Mouse (Mus musculus) MN1 (cell line): ENCODE data around the gene Ugt1a7c.
"Not testable (repeated sequence)": the region's sequence is repeated elsewhere in the genome, so short reads cannot be mapped to it uniquely, and the experiment has no call there.

Experiments
- DNase-seq: peaks from one replicate; pipeline ENCODE4 v3.0.0-alpha.2; 2016; ENCODE audit warnings: low spot score

The Ugt1a7c gene

DNA sequence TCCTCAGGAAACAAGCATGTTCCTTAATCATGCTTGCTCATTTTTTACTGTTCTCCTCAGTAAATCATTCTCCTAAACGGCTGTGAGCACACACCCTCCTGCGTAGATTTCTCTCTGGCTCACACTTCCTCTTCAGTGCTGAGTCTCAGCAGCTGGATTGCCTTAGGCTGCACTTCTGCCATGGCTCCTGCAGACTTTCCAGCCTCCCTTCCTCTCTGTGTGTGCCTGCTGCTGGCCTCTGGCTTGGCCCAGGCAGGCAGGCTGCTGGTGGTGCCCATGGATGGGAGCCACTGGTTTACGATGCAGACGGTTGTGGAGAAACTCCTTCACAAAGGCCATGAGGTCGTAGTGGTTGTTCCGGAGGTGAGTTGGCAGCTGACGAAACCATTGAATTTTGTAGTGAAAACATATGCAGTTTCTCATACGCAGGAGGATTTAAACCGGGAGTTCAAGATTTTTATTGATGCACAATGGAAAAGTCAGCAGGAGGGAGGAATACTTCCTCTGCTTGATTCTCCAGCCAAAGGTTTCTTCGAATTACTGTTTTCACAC lies at the start of gene Ugt1a7c:
TSS of gene Ugt1a7c (plus strand) at position 122 of the 552 bp plus-strand sequence.
- no peak for DNase-seq

DNA sequence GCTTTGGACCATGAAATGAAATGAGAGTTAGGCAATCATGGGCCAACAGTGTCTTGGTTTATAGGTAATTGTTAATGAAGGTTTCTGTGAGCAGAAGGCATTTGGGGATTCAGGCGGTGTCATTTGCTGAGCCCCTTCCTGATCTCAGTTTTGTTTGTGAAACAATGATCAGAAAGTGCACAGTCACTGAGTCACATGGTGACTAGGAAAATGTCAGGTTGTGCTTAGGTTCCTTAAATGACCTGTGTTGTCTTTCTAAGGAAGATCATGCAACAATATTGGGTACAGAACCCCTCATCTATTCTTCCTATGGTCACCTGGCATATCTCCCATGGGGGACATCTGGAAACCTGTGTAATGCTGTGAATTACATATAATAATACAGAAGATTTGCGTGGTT lies 47.5 kb upstream of the Ugt1a7c start:
- DNase-seq, result not testable (repeated sequence)

- no peak for DNase-seq
Measured at GRCm38 (mm10) chr1:88055088-88055487, 39.8 kb upstream of the Ugt1a7c start, which contains the start of gene Ugt1a10. Gene Ugt1a10 (plus strand): TSS chr1:88055388.

- DNase-seq, result not testable (repeated sequence)
Measured at GRCm38 (mm10) chr1:88066472-88067102, 28.3 kb upstream of the Ugt1a7c start.

- no peak for DNase-seq
Measured at GRCm38 (mm10) chr1:88070495-88070894, 24.4 kb upstream of the Ugt1a7c start, which contains the start of gene Ugt1a9. Gene Ugt1a9 (plus strand): TSS chr1:88070800.

DNA sequence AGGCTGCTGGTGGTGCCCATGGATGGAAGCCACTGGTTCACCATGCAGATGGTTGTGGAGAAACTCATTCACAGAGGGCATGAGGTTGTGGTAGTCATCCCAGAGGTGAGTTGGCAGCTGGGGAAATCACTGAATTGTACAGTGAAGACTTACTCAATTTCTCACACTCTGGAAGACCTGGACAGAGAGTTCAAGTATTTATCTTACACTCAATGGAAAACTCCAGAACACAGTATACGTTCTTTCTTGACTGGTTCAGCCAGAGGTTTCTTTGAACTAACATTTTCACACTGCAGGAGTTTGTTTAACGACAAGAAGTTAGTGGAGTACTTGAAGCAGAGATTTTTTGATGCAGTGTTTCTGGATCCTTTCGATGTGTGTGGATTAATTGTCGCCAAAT lies 24.0 kb upstream of the Ugt1a7c start:
- no peak for DNase-seq

DNA sequence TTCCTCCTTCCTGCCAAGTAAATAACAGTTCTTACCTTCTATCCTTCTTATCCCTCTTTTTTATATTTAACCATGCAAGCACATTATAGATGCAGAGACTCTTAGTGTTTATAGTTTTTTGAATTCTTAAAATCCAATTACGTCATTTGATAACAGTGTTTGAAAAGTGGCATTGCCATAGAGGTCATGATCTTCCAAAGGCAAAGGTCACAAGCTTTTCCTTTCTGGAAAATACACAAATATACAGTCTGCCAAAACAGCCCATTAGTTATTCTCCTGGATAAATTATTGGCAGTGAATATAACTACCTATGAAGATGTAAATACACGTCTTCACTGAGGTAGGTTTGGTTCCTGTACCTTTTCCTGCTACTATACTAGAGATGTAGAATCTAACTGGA lies 20.4 kb upstream of the Ugt1a7c start:
- no peak for DNase-seq

DNA sequence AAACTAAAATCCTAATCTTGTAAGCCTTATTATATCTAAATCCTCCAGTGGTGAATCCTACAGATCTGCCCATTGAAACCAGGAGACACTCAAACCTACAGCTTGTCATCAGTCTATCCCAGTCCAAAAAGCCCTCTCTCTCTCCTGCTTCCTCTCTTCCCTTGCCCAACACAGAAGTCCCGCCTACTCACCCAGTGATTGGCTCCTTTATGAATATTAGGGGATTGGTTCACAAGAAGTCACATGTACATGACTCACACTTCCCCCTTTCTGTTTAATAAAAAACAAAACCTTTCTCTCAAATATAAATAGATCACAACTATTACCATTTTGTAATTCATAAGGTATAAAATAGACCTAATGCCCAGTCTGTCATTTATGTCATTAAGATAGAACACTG lies 17.7 kb upstream of the Ugt1a7c start:
- DNase-seq, result no peak

- DNase-seq, result no peak
Measured at GRCm38 (mm10) chr1:88081670-88082069, 13.2 kb upstream of the Ugt1a7c start.

DNA sequence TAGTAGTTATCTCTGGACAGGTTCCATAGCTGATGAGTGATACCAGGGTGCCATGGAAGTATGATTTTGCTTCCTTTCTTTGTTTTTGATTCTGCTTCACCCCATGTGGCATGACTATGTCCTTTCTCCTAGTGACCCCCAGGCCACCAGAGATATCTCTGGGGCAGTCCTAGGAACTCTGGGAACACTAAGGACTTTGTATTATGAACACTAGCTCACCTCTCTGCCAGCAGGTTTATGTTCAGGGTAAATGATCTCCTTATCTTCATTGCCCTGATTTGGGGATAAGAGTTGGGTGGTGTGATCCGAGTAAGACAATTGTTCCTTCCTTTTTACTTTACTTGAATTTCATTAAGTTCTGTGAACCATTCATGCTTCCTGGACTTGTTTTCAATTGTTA lies 8.7 kb upstream of the Ugt1a7c start:
- no peak for DNase-seq

DNA sequence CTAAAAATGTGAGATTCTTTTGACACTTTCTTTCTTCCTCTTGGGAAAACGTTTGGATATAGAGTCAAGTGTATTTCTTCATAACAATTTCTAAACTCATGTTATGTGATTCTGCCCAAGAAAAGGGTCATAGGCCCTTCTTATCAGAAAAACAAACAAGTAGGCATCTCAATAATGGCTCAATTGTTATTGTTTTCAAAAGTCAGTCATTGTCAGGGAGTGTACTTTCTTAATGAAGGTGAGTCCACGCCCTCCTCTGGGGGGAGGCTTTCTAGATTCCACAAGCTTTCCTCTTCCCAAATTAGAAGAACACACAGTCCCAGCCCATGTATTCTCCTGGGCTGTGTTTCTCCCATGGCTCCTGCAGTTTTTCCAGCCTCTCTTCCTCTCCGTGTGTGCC lies 7.3 kb upstream of the Ugt1a7c start, which contains the start of gene Ugt1a8:
TSS of gene Ugt1a8 (plus strand) at position 301 of the 400 bp plus-strand sequence.
- no peak for DNase-seq

DNA sequence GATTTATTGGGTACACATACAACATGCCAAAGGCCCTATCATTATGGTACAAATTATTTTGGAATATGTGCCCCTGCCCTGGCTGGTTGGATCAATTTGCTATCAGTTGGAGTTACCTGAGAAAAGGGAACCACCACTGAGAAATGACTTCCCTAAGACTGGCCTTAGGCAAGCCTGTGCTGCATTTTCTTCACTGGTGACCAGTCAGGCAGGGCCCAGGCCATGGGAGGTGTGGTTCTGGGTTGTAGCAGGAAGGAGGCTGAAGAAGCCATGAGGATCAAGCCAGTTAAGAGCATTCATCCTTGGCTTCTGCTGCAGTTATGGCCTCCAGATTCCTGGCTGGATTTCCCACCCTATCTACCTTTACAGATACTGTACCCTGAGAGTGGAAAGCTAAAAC lies 2.5 kb upstream of the Ugt1a7c start:
- no peak for DNase-seq

DNA sequence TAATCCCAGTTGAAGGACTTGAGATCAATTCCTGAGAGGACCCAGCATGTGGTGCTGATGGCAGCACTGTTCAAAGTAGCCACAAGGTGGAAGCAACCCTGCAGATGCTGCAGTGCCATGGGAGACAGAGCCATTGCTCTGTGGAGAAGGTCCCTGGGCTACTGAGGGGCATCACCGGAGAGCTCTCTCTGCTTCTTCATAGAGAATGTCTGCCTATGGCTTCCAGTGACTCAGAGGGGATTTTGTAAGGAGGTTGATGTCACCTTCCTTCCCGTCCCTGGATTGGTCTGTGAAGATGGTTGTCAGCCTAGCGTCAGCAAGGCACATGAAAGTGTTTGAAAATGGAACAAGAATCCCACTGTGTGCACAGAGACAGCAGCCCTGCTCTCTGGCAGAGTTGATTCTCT lies 589 bp upstream of the Ugt1a7c start:
- DNase-seq, result not testable (repeated sequence)

DNA sequence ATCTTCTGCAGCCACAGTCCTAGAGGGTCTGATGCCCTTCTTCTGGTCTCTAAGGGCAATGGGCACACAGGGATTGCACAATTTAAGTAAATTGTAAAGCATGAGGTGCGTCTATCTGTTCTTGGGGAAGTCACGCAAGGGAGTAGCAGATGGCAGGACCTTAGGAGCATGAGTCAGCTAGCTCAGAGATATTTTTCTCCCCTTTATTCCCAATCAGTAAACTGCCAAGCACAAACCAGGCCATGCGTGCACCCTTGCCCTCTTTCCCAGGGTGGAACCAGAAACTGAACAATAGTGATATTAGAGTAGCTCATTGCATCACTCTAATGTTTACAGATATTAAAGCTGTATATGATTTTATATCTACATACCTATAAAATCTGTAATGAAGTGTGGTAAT lies 3.7 kb downstream of the Ugt1a7c start:
- not testable (repeated sequence) for DNase-seq

GRCm38 (mm10) chr1:88099691-88100090 lies 4.8 kb downstream of the Ugt1a7c start:
- DNase-seq, result not testable (repeated sequence)

- not testable (repeated sequence) for DNase-seq
Measured at GRCm38 (mm10) chr1:88103019-88103418, 8.2 kb downstream of the Ugt1a7c start, which contains the start of gene Ugt1a6b. Gene Ugt1a6b (plus strand): TSS chr1:88103252.

- DNase-seq, result not testable (repeated sequence)
Measured at GRCm38 (mm10) chr1:88103697-88104468, 9.0 kb downstream of the Ugt1a7c start.

DNA sequence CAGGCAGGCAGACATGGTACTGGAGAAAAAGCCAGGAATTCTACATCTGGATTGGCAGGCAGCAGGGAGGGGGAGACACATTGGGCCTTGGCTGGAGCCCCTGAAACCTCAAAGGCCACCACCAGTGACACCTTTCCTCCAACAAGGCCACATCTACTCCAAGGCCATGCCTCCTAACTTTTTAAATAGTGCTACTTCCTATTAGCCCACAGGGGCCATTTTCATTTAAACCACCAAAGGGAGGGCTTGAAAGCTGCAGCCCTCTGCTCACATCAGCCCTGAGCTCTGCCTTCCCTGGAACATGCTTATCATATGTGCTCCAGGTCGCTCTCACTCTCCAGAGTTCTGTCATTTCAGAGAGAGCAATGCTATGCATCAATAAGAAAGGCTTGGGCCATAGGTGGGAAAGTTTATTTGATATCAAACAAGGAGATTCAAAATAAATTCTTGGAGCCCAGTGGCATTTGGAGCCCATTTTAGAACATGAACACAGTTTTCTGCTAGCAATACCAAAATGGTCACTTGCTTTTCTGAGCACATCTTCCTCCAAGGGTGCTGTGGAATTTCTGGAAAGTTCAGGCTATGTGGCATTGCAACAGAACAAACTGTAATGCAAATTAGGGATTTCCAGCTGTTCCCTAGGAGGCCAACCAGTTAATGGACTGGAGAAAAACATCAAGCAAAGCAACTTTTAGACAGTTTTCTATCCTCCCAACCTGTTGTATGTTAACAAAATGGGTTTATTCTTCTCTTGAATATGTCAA lies 10.0 kb downstream of the Ugt1a7c start:
- no peak for DNase-seq

GRCm38 (mm10) chr1:88105656-88106055 lies 10.8 kb downstream of the Ugt1a7c start:
- no peak for DNase-seq

GRCm38 (mm10) chr1:88109027-88109557 lies 14.2 kb downstream of the Ugt1a7c start:
- DNase-seq, result not testable (repeated sequence)

DNA sequence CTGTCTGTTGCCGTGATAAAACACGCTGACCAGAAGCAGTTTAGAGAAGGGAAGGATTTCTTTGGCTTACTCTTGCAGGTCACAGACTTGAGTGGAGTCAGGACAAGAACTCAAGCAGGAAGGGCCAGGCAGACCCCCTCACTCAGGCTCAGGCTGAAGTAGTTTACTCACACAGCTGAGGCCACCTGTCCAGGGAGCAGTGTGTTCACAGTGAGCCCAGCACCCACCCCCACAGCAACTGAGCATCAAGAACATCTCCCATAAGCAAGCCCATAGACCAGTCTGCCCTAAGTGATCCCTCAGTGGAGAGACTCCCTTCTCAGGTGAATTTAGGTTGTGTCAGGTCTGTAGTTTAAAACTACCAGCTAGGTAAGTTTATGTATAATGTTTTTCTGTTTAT lies 14.7 kb downstream of the Ugt1a7c start:
- not testable (repeated sequence) for DNase-seq

DNA sequence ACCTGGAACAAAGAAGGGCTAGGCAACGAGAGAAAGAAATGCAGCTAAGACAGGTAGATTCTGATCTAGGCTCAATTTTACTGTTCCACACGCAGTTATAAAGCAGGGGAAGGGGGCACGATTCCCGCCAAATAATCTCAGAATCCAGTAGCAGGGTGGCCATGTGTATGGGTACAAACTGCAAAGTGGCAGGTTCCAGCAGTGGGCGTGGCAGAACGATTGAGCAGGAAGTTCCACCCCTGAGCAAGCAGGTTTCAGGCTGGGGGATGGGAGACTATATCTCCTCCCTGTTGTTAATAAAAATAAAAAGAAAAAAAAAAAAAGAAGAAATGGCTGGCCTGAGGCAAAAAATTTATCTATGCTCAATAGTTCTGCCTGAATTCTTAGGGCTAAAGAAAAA lies 17.9 kb downstream of the Ugt1a7c start:
- DNase-seq, result not testable (repeated sequence)
